In genomic region chr19:47314076-47314941, GRCm38 (mm10) we compare ENCODE assay signal across 8 mouse cellular contexts.
DNase-seq lines count a peak whose midpoint lies in the region; ATAC-seq and TF ChIP-seq lines count a peak whose summit lies in the region.

No protein-coding gene starts in this region.

- TF ChIP-seq POLR2A in MEL (IDR thresholded peaks at IDR 0.05; ENCODE audit: control insufficient read depth in 1 of 2, insufficient read depth in 1 of 2, low read depth in 1 of 2, low read length in 2 of 2, poor library complexity in 1 of 2), result peak; percentile 49 to 64; a peak in 3 of 4 replicates
- TF ChIP-seq POLR2A in myocyte (IDR thresholded peaks at IDR 0.05; ENCODE audit: insufficient read length, low read depth), result peak; percentile 85

- peaks cover 0 to 10% of the 10 kb centered on the region in 2 experiments; a peak in 2 of 4 replicates for H3K4me1 ChIP-seq in MEL (ENCODE audit: control insufficient read depth in 1 of 2, insufficient read depth in 2 of 2, low read length in 2 of 2)
- peaks cover 67% of the 10 kb centered on the region for H3K4me1 ChIP-seq in hindbrain, embryonic 12.5 days

- WGBS in hindbrain, embryonic 12.5 days, result 2% methylated on average over 49 of the region's 49 CpGs

- H3K4me3 ChIP-seq in MEL (ENCODE audit: control insufficient read depth in 1 of 2, insufficient read depth in 1 of 2, low read depth in 2 of 2, low read length in 2 of 2), result peak overlapping the region; percentile 67 to 95
- H3K4me3 ChIP-seq in hindbrain, embryonic 12.5 days, result peak overlapping the region; percentile 40
- H3K4me3 ChIP-seq in myocyte, result peak overlapping the region; percentile 58

- H3K9me3 ChIP-seq in MEL (replicated peaks; ENCODE audit: insufficient read depth, low read length), result no peaks in the 10 kb centered on the region
- no peaks in the 10 kb centered on the region for H3K9me3 ChIP-seq in hindbrain, embryonic 12.5 days (replicated peaks)

- H3K9ac ChIP-seq in MEL (ENCODE audit: control insufficient read depth, low read depth, low read length, poor library complexity, severe bottlenecking), result peak overlapping the region; percentile 73
- H3K9ac ChIP-seq in hindbrain, embryonic 12.5 days, result peak overlapping the region; percentile 73

- H3K4me2 ChIP-seq in hindbrain, embryonic 12.5 days (replicated peaks), result peak overlapping the region; percentile 70
- H3K4me2 ChIP-seq in myocyte (ENCODE audit: low read depth), result peak overlapping the region; percentile 93

- TF ChIP-seq RAD21 in MEL (IDR thresholded peaks at IDR 0.05; ENCODE audit: low read depth, low read length), result no peak

- H3K79me2 ChIP-seq in MEL (ENCODE audit: control insufficient read depth, insufficient read depth, low read length, poor library complexity), result no peaks in the 10 kb centered on the region; the same call in 1 of the 2 replicates
- H3K79me2 ChIP-seq in myocyte (ENCODE audit: control insufficient read depth, insufficient read depth), result peaks cover 62% of the 10 kb centered on the region

- peak; percentile 44 for ATAC-seq in hindbrain, embryonic 12.5 days (ENCODE audit: low FRiP score)

- TF ChIP-seq CTCF in MEL (IDR thresholded peaks at IDR 0.05 in 2 of 3, conservative IDR thresholded peaks at IDR 0.05 in 1 of 3; ENCODE audit: control insufficient read depth in 1 of 3, insufficient read depth in 1 of 3, low read depth in 2 of 3, low read length in 3 of 3, poor library complexity in 1 of 3, severe bottlenecking in 1 of 3), result no peak

- DNase-seq in MEL (ENCODE audit: low read depth, low spot score), result peak; percentile 90
- DNase-seq in adrenal gland, postnatal 14 days, result peak; percentile 83
- DNase-seq in gastrocnemius, adult 18-20 months (ENCODE audit: low spot score), result peak; percentile 90
- peak; percentile 54 for DNase-seq in liver
- peak; percentile 79 to 83 for DNase-seq in urinary bladder, postnatal 4 days (ENCODE audit: low spot score in 2 of 2)
- DNase-seq in spleen, postnatal 4 days (ENCODE audit: low spot score in 2 of 2), result no peak

- H3K27me3 ChIP-seq in MEL (ENCODE audit: control insufficient read depth in 1 of 2, insufficient read depth in 2 of 2, low read length in 2 of 2), result no peaks in the 10 kb centered on the region
- H3K27me3 ChIP-seq in hindbrain, embryonic 12.5 days, result 0 out of 2 replicates have a peak, but pooled peaks cover 4% of the 10 kb centered on the region
- H3K27me3 ChIP-seq in myocyte (ENCODE audit: control insufficient read depth, insufficient read depth, insufficient read length), result no peaks in the 10 kb centered on the region

- peak overlapping the region; percentile 51 for H3ac ChIP-seq in myocyte (ENCODE audit: control insufficient read depth, insufficient read length)

- 0 out of 2 replicates have a peak overlapping the region, but pooled peaks have one; percentile 6 for H3K27ac ChIP-seq in MEL (ENCODE audit: control insufficient read depth, low read depth, low read length)
- H3K27ac ChIP-seq in hindbrain, embryonic 12.5 days, result peak overlapping the region; percentile 82

- no peaks in the 10 kb centered on the region; a peak in 1 of 4 replicates for H3K36me3 ChIP-seq in MEL (ENCODE audit: control insufficient read depth in 1 of 2, insufficient read depth in 2 of 2, low read length in 2 of 2)
- H3K36me3 ChIP-seq in hindbrain, embryonic 12.5 days, result no peaks in the 10 kb centered on the region; the same call in 1 of the 2 replicates
- peaks cover 6% of the 10 kb centered on the region for H3K36me3 ChIP-seq in myocyte (ENCODE audit: control insufficient read depth, insufficient read depth)

- no peak for TF ChIP-seq EP300 in MEL (IDR thresholded peaks at IDR 0.05; ENCODE audit: low read depth in 1 of 2, low read length in 2 of 2)

TF ChIP-seq in MEL, 35 proteins besides CTCF, POLR2A, EP300 and RAD21 (continues in another document):
- TF ChIP-seq SMC3 (IDR thresholded peaks at IDR 0.05; ENCODE audit: low read depth, low read length), result no peak
- TF ChIP-seq CHD1 (IDR thresholded peaks at IDR 0.05; ENCODE audit: low read depth, low read length), result no peak
- TF ChIP-seq USF1 (IDR thresholded peaks at IDR 0.05; ENCODE audit: low read depth, low read length), result no peak
- TF ChIP-seq TBP (IDR thresholded peaks at IDR 0.05; ENCODE audit: low read depth, low read length), result peak; percentile 84
- TF ChIP-seq MAZ (IDR thresholded peaks at IDR 0.05; ENCODE audit: low read depth, low read length), result peak; percentile 69; the same call in 1 of the 2 replicates
- no peak for TF ChIP-seq GABPA (IDR thresholded peaks at IDR 0.05; ENCODE audit: low read depth, low read length)
- TF ChIP-seq BHLHE40 (IDR thresholded peaks at IDR 0.05; ENCODE audit: borderline replicate concordance, low read depth, low read length), result no peak
- no peak for TF ChIP-seq KAT2A (conservative IDR thresholded peaks at IDR 0.05; ENCODE audit: low read depth, low read length)
- TF ChIP-seq ZKSCAN1 (IDR thresholded peaks at IDR 0.05; ENCODE audit: low read depth, low read length), result no peak
- TF ChIP-seq RCOR1 (IDR thresholded peaks at IDR 0.05; ENCODE audit: low read depth, low read length), result no peak
- no peak for TF ChIP-seq E2F4 (IDR thresholded peaks at IDR 0.05; ENCODE audit: borderline replicate concordance, low read depth, low read length)
- TF ChIP-seq JUND (IDR thresholded peaks at IDR 0.05; ENCODE audit: low read depth, low read length), result no peak
- TF ChIP-seq ZNF384 (IDR thresholded peaks at IDR 0.05; ENCODE audit: low read depth, low read length), result no peak
- TF ChIP-seq TAL1 (IDR thresholded peaks at IDR 0.05; ENCODE audit: low read length), result no peak
- TF ChIP-seq NELFE (IDR thresholded peaks at IDR 0.05; ENCODE audit: low read depth, low read length), result peak; percentile 70
- no peak for TF ChIP-seq ZC3H11A (IDR thresholded peaks at IDR 0.05; ENCODE audit: low read depth, low read length)
- TF ChIP-seq NRF1 (IDR thresholded peaks at IDR 0.05; ENCODE audit: insufficient read depth, low read depth, low read length, poor library complexity, severe bottlenecking), result no peak
- TF ChIP-seq ZMIZ1 (IDR thresholded peaks at IDR 0.05; ENCODE audit: low read depth, low read length), result 0 out of 2 replicates have a peak, but pooled peaks have one; percentile 50
- TF ChIP-seq MAX (IDR thresholded peaks at IDR 0.05; ENCODE audit: low read length), result no peak
- no peak for TF ChIP-seq UBTF (IDR thresholded peaks at IDR 0.05; ENCODE audit: borderline replicate concordance, insufficient read depth, low read depth, low read length)
- TF ChIP-seq ELF1 (IDR thresholded peaks at IDR 0.05; ENCODE audit: low read depth, low read length), result no peak
- peak; percentile 59; the same call in 1 of the 2 replicates for TF ChIP-seq POLR2AphosphoS2 (IDR thresholded peaks at IDR 0.05; ENCODE audit: low read length)
- TF ChIP-seq MEF2A (IDR thresholded peaks at IDR 0.05; ENCODE audit: extremely low read depth, insufficient replicate concordance, low read depth, low read length, poor library complexity, severe bottlenecking), result peak; percentile 85
- TF ChIP-seq POLR2AphosphoS5 (IDR thresholded peaks at IDR 0.05; ENCODE audit: borderline replicate concordance, low read depth, low read length), result no peak

TF ChIP-seq in myocyte, 11 proteins besides CTCF, POLR2A, EP300 and RAD21:
- no peak for TF ChIP-seq SRF (IDR thresholded peaks at IDR 0.05; ENCODE audit: control insufficient read depth, insufficient read length, low read depth)
- peak; percentile 77 for TF ChIP-seq POLR2AphosphoS2 (IDR thresholded peaks at IDR 0.05; ENCODE audit: insufficient read length, low read depth)
- TF ChIP-seq MYOG (IDR thresholded peaks at IDR 0.05; ENCODE audit: control insufficient read depth in 1 of 3, insufficient read depth in 1 of 3, insufficient read length in 2 of 3, low read depth in 2 of 3), result peak in 2 of 3 experiments; percentile 3 to 30
- TF ChIP-seq CEBPB (IDR thresholded peaks at IDR 0.05; ENCODE audit: insufficient read depth, poor library complexity, severe bottlenecking), result no peak
- no peak for TF ChIP-seq TCF3 (IDR thresholded peaks at IDR 0.05; ENCODE audit: insufficient read length, low read depth)
- no peak for TF ChIP-seq TCF12 (IDR thresholded peaks at IDR 0.05; ENCODE audit: insufficient read depth, poor library complexity, severe bottlenecking)
- TF ChIP-seq MYOD1 (IDR thresholded peaks at IDR 0.05; ENCODE audit: control insufficient read depth in 1 of 3, insufficient read length in 2 of 3, low read depth in 2 of 3), result peak in 1 of 3 experiments; percentile 9
- TF ChIP-seq E2F4 (IDR thresholded peaks at IDR 0.05; ENCODE audit: insufficient read depth), result no peak
- TF ChIP-seq REST (IDR thresholded peaks at IDR 0.05; ENCODE audit: insufficient read depth, insufficient read length), result no peak
- TF ChIP-seq USF1 (IDR thresholded peaks at IDR 0.05; ENCODE audit: low read depth), result no peak

Comparison
In these comparisons a context has a peak if more than half of its experiments do, and no peak if none do; other contexts are left out.
1. DNase-seq: peak in MEL (single experiment), adrenal gland, postnatal 14 days (single experiment), gastrocnemius, adult 18-20 months (single experiment), liver (single experiment) and urinary bladder, postnatal 4 days (2 of 2); none in spleen, postnatal 4 days (0 of 2).
2. Peak in every context shown above with its lines, with median percentiles within 50 percentile points of each other: H3K4me3 ChIP-seq.